Mouse (Mus musculus) neural tube, embryonic 15.5 days (tissue): Measurements from ENCODE around the gene Pla2g3. TPM values are rescaled to one million over a fixed set of nuclear protein-coding genes. Genes with fewer than 3 reads are reported as not detected.

Experiments used
- ATAC-seq: fragments of 200-750 bp; cut with Nextera tagmentation; 2 replicates; pipeline ENCODE4 v1.8.0; 2017; ENCODE audit warnings: mild to moderate bottlenecking, moderate TSS enrichment, moderate library complexity; ENCODE audit not compliant: low FRiP score
- H3K27ac ChIP-seq: fragments of 300-500 bp; sonication (generic); replicated peaks from 2 replicates; pipeline ENCODE4 v1.5.1; 2015; ENCODE audit warnings: mild to moderate bottlenecking, inconsistent platforms
- H3K27me3 ChIP-seq: fragments of 300-500 bp; sonication (generic); replicated peaks from 2 replicates; pipeline ENCODE4 v1.6.1; 2015; ENCODE audit warnings: inconsistent platforms
- H3K36me3 ChIP-seq: fragments of 300-500 bp; sonication (generic); 2 replicates; pipeline ENCODE4 v1.6.1; 2015; ENCODE audit warnings: inconsistent platforms
- H3K4me1 ChIP-seq: fragments of 300-500 bp; sonication (generic); 2 replicates; pipeline ENCODE4 v1.6.1; 2015; ENCODE audit warnings: inconsistent platforms
- H3K4me2 ChIP-seq: fragments of 300-500 bp; sonication (generic); 2 replicates; pipeline ENCODE4 v1.6.1; 2015; ENCODE audit warnings: inconsistent platforms, mild to moderate bottlenecking, moderate library complexity
- H3K4me3 ChIP-seq: fragments of 300-500 bp; sonication (generic); replicated peaks from 2 replicates; pipeline ENCODE4 v1.5.1; 2015; ENCODE audit warnings: mild to moderate bottlenecking, inconsistent platforms
- H3K9ac ChIP-seq: fragments of 300-500 bp; sonication (generic); replicated peaks from 2 replicates; pipeline ENCODE4 v1.6.1; 2015; ENCODE audit warnings: mild to moderate bottlenecking, inconsistent platforms
- H3K9me3 ChIP-seq: fragments of 300-500 bp; sonication (generic); replicated peaks from 2 replicates; pipeline ENCODE4 v1.6.1; 2016; ENCODE audit warnings: inconsistent platforms
- WGBS: fragments of 180-500 bp; shearing (Covaris S2); methylation state at CpG from one replicate; pipeline ENCODE4 v1.1.7; 2015; ENCODE audit warnings: mixed read lengths; 5-methylcytosine and 5-hydroxymethylcytosine counted together
- polyA plus RNA-seq: library from polyadenylated mRNA; unstranded; fragments of >200 nt; fragmentation: Nextera tagmentation; extraction: Ambion mirVana; gene quantifications from 2 replicates; pipeline ENCODE4 v1.2.1, GENCODE M21; 2015

The Pla2g3 gene
- polyA plus RNA-seq, 1 experiment from 2014 or later: 2.4 TPM

- peak overlapping the region; percentile 86; the same call in 1 of the 2 replicates for H3K27ac ChIP-seq
- ATAC-seq: no peak
- WGBS: 5% methylated on average over 8 of the region's 8 CpGs
- H3K4me2 ChIP-seq: peak overlapping the region; percentile 98
- no peaks in the 10 kb centered on the region for H3K36me3 ChIP-seq
- no peaks in the 10 kb centered on the region for H3K27me3 ChIP-seq
- peaks cover 22% of the 10 kb centered on the region for H3K4me1 ChIP-seq
- peak overlapping the region; percentile 57 for H3K4me3 ChIP-seq
- H3K9ac ChIP-seq: no peak overlapping the region
- H3K9me3 ChIP-seq: no peaks in the 10 kb centered on the region
Measured at GRCm38 (mm10) chr11:3534956-3535355, 46.9 kb downstream of the Pla2g3 start.

- ATAC-seq: peak; percentile 87
- H3K9ac ChIP-seq: peak overlapping the region; percentile 66
- no peaks in the 10 kb centered on the region for H3K36me3 ChIP-seq
- H3K27ac ChIP-seq: peak overlapping the region; percentile 86
- peak overlapping the region; percentile 57 for H3K4me3 ChIP-seq
- H3K27me3 ChIP-seq: no peaks in the 10 kb centered on the region
- whole genome bisulfite sequencing: under 1% methylated on average over 36 of the region's 36 CpGs
- H3K4me1 ChIP-seq: peaks cover 22% of the 10 kb centered on the region
- no peaks in the 10 kb centered on the region for H3K9me3 ChIP-seq
- peak overlapping the region; percentile 98 for H3K4me2 ChIP-seq
Measured at GRCm38 (mm10) chr11:3535406-3535986, 47.4 kb downstream of the Pla2g3 start.

DNA sequence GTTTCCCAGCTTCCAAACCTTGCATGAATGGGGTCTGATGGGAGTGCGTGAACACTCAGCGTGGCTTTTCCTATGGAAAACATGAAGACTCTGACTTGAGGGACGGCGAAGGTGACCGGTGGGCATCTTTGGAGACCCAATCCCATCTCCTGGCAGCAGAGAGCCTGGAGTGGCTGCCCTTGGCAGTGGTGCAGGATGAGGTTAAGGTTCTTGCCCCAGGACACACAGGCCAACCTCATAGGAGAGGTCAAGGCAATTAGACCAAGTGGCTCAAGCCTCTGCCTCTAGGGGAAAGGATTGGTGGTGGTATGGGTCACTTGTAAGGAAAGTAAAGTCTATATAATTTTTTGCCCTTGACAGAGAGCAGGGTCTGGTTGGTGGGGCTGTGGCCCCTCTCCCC is 48.0 kb downstream of the Pla2g3 start:
- 45% methylated on average over 5 of the region's 5 CpGs for WGBS

GRCm38 (mm10) chr11:3536745-3537333 is 48.8 kb downstream of the Pla2g3 start:
- Histone ChIP-seq H3K9me3 (no peaks in the 10 kb centered on the region), H3K27me3 (no peaks in the 10 kb centered on the region), H3K9ac (no peak overlapping the region), H3K4me1 (peaks cover 22% of the 10 kb centered on the region), H3K36me3 (no peaks in the 10 kb centered on the region), H3K27ac (no peak overlapping the region), H3K4me3 (no peak overlapping the region; the same call in 1 of the 2 replicates), H3K4me2 (peak overlapping the region; percentile 98)
- 94% methylated on average over 5 of the region's 5 CpGs for WGBS
- ATAC-seq: no peak

More for the DNA sequence above, 48.0 kb downstream of the Pla2g3 start:
- peak overlapping the region; percentile 98 for H3K4me2 ChIP-seq
- peak overlapping the region; percentile 86 for H3K27ac ChIP-seq
- H3K36me3 ChIP-seq: no peaks in the 10 kb centered on the region
- H3K9me3 ChIP-seq: no peaks in the 10 kb centered on the region
- no peaks in the 10 kb centered on the region for H3K27me3 ChIP-seq
- ATAC-seq: no peak; the same call in 1 of the 2 replicates
- peak overlapping the region; percentile 66 for H3K9ac ChIP-seq
- H3K4me3 ChIP-seq: peak overlapping the region; percentile 57
- peaks cover 22% of the 10 kb centered on the region for H3K4me1 ChIP-seq

GRCm38 (mm10) chr11:3537711-3538110 is 49.6 kb downstream of the Pla2g3 start:
- WGBS: 87% methylated on average over 3 of the region's 3 CpGs
- no peak overlapping the region for H3K27ac ChIP-seq
- H3K4me2 ChIP-seq: peak overlapping the region; percentile 98
- no peaks in the 10 kb centered on the region for H3K9me3 ChIP-seq
- ATAC-seq: no peak
- no peak overlapping the region for H3K9ac ChIP-seq
- H3K27me3 ChIP-seq: no peaks in the 10 kb centered on the region
- H3K36me3 ChIP-seq: no peaks in the 10 kb centered on the region
- peak overlapping the region; percentile 48; the same call in 1 of the 2 replicates for H3K4me3 ChIP-seq
- peaks cover 22% of the 10 kb centered on the region for H3K4me1 ChIP-seq

GRCm38 (mm10) chr11:3538341-3538740 is 50.3 kb downstream of the Pla2g3 start:
- Histone ChIP-seq H3K9ac (peak overlapping the region; percentile 51), H3K4me3 (peak overlapping the region; percentile 48), H3K4me2 (peak overlapping the region; percentile 98), H3K27me3 (no peaks in the 10 kb centered on the region), H3K36me3 (no peaks in the 10 kb centered on the region), H3K4me1 (peaks cover 22% of the 10 kb centered on the region), H3K9me3 (no peaks in the 10 kb centered on the region), H3K27ac (no peak overlapping the region)
- ATAC-seq: no peak
- WGBS: 62% methylated on average over 4 of the region's 4 CpGs

DNA sequence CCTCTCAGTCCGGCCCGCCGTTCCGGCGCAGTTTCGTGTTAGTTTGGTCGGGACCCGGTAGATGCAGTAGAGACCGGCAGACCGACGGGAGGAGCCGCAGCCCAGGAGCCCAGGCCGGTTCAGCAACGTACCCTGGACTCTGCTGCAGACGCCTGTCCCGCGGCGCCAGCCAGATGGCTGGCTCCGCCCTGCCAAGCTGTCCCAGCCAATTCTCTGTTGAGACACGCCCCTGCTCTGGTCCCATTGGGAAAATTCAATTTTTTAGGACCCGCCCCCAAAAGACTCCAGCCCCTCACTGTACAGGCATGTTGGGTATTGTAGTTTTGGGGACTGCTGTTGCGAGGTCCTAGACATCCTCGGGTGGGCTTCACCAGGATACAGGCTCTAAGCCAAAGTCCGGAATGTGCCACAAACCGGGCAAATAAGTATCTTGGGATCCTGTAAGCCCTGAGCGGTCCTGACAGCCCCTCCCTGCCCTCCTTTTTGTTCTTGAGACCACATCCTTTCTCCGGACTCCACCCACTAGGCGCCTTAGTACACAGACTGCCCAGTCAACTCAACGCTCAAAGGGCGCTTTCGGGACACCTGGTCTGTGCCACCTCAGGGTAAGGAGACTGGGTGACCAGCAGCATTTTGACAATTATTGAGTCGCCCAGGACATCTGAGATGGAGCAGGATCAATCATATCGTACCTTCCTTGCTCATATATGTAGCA is 51.2 kb downstream of the Pla2g3 start:
- Histone ChIP-seq H3K27ac (no peak overlapping the region; the same call in 1 of the 2 replicates), H3K4me1 (peaks cover 22% of the 10 kb centered on the region), H3K36me3 (no peaks in the 10 kb centered on the region), H3K9me3 (no peaks in the 10 kb centered on the region), H3K9ac (peak overlapping the region; percentile 51), H3K27me3 (no peaks in the 10 kb centered on the region), H3K4me2 (peak overlapping the region; percentile 98), H3K4me3 (peak overlapping the region; percentile 48)
- ATAC-seq: peak; percentile 92
- 5% methylated on average over 33 of the region's 33 CpGs for whole genome bisulfite sequencing

DNA sequence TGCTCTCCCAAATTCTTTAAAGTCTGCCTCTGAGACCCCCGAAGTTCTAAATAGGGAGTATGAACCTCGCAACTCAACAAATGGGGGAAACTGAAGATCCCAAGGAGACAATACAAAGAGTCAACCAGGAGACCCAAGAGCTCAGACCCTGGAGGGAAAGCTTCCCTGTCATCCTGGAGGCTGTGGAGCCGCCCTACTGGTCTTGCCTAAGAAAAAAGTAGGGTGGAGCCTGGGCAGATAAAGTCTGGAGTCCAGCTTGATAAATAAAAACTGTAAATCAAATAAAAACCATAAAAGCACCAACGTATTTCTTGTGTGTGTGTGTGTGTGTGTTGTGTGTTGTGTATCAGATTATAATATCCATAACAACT is 51.7 kb downstream of the Pla2g3 start:
- ATAC-seq: no peak
- Histone ChIP-seq H3K4me2 (peak overlapping the region; percentile 98), H3K27me3 (no peaks in the 10 kb centered on the region), H3K4me3 (peak overlapping the region; percentile 48), H3K9ac (no peak overlapping the region), H3K36me3 (no peaks in the 10 kb centered on the region), H3K4me1 (peaks cover 22% of the 10 kb centered on the region), H3K27ac (no peak overlapping the region), H3K9me3 (no peaks in the 10 kb centered on the region)
- 84% methylated on average over 4 of the region's 4 CpGs for WGBS

GRCm38 (mm10) chr11:3540451-3541085 is 52.5 kb downstream of the Pla2g3 start, which contains the start of gene Smtn:
TSS of gene Smtn (minus strand) at chr11:3540612.
- H3K9ac ChIP-seq: peak within 1 kb of the TSS; percentile 51
- 94% methylated on average over 23 of the region's 23 CpGs for WGBS
- no peak within 1 kb of the TSS for H3K27ac ChIP-seq
- peak within 1 kb of the TSS; percentile 48 for H3K4me3 ChIP-seq
- no peak for ATAC-seq
- H3K9me3 ChIP-seq: no peaks in the 10 kb centered on the region
- H3K4me2 ChIP-seq: peak within 1 kb of the TSS; percentile 98
- no peaks in the 10 kb centered on the region for H3K36me3 ChIP-seq
- peaks cover 14% of the 10 kb centered on the region for H3K4me1 ChIP-seq
- no peaks in the 10 kb centered on the region for H3K27me3 ChIP-seq

GRCm38 (mm10) chr11:3541932-3542331 is 53.8 kb downstream of the Pla2g3 start:
- peaks cover 6% of the 10 kb centered on the region; the same call in 1 of the 2 replicates for H3K4me1 ChIP-seq
- no peak for ATAC-seq
- no peak overlapping the region for H3K4me3 ChIP-seq
- H3K9me3 ChIP-seq: no peaks in the 10 kb centered on the region
- H3K9ac ChIP-seq: no peak overlapping the region
- no peaks in the 10 kb centered on the region for H3K36me3 ChIP-seq
- no peaks in the 10 kb centered on the region for H3K27me3 ChIP-seq
- WGBS: 81% methylated on average over 3 of the region's 3 CpGs
- no peak overlapping the region for H3K4me2 ChIP-seq
- no peak overlapping the region for H3K27ac ChIP-seq

GRCm38 (mm10) chr11:3543001-3543400 is 54.9 kb downstream of the Pla2g3 start:
- Histone ChIP-seq H3K4me2 (no peak overlapping the region), H3K9ac (no peak overlapping the region), H3K27ac (no peak overlapping the region), H3K36me3 (no peaks in the 10 kb centered on the region), H3K4me3 (no peak overlapping the region), H3K4me1 (peaks cover 8% of the 10 kb centered on the region), H3K27me3 (no peaks in the 10 kb centered on the region), H3K9me3 (no peaks in the 10 kb centered on the region)
- ATAC-seq: no peak
- WGBS: 50% methylated on average over 5 of the region's 5 CpGs
